In the genomic region with DNA sequence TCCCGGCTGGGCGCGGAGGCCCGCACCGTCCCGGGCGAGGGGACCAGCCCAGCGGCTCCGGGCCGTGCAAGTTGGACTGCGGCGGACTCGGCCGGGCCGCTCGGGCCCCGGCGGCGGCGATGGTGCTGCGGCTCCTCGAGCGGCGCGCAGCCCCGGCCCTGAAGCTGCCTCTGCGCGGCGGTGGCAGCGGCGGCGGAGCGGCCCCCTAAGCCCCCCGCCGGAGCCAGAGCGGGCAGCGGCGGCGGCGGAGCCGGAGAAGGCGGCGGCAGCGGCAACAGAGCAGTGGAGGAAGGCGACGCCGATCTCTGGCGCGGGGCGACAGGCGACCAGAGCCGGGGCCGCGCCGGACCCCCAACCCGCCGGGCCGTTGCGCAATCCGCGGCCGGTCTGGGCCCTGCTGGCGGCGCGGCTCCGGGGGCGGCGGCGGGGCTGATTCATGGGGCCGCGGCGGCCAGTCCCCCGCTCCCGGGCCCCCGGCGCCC, we compare ENCODE assay signal across 9 mouse cellular contexts.
A peak's percentile ranks its signal among the peaks of the same experiment; 100 is the strongest.
DNase-seq lines count a peak whose midpoint lies in the region; ATAC-seq lines count a peak whose summit lies in the region.
"Had no signal": no experiment of that assay in that cellular context is flagged by ENCODE, and none has a peak within 500 bp of the region (broad histone marks: within the 10 kb centered on the region; RNA-seq: fewer than 3 reads in every experiment).

No protein-coding gene starts in this region.

- no peaks in the 10 kb centered on the region for H3K36me3 ChIP-seq in intestine, embryonic 14.5 days (ENCODE audit: control insufficient read depth, insufficient read depth, low read length)
- H3K36me3 ChIP-seq in midbrain, embryonic 15.5 days (replicated peaks) = no peaks in the 10 kb centered on the region

- peak overlapping the region; percentile 53 for H3K4me3 ChIP-seq in intestine, embryonic 14.5 days (ENCODE audit: low read depth, low read length)
- peak overlapping the region; percentile 65 for H3K4me3 ChIP-seq in midbrain, embryonic 15.5 days
- H3K4me3 ChIP-seq: erythroblast, embryonic 14.5 days had no signal

- WGBS in intestine, embryonic 14.5 days = 0% methylated on average over 47 of the region's 76 CpGs
- 0% methylated on average over 64 of the region's 76 CpGs for WGBS in midbrain, embryonic 15.5 days

- no peak overlapping the region; the same call in 1 of the 2 replicates for H3K27ac ChIP-seq in intestine, embryonic 14.5 days (ENCODE audit: low read depth)
- peak overlapping the region; percentile 86 for H3K27ac ChIP-seq in midbrain, embryonic 15.5 days

- peak overlapping the region; percentile 88 for H3K4me2 ChIP-seq in intestine, embryonic 14.5 days (ENCODE audit: low read length)
- peak overlapping the region; percentile 92 for H3K4me2 ChIP-seq in midbrain, embryonic 15.5 days

- DNase-seq in gastrocnemius, postnatal 10 days = peak; percentile 32
- no peak for DNase-seq in gastrocnemius, postnatal 25 days
- DNase-seq in urinary bladder, postnatal 14 days (ENCODE audit: low spot score) = peak; percentile 10
- DNase-seq in urinary bladder, postnatal 25 days (ENCODE audit: low spot score) = no peak
- DNase-seq in intestine, embryonic 14.5 days (ENCODE audit: low spot score) = peak; percentile 71
- no peak for DNase-seq in T-cell, adult 2 months (ENCODE audit: low spot score)
- no peak for DNase-seq in urinary bladder, postnatal 4 days (ENCODE audit: low spot score in 2 of 2)

- 0 out of 2 replicates have a peak, but pooled peaks cover 5% of the 10 kb centered on the region for H3K4me1 ChIP-seq in intestine, embryonic 14.5 days (replicated peaks; ENCODE audit: control insufficient read depth, insufficient read depth, low read length)
- H3K4me1 ChIP-seq in midbrain, embryonic 15.5 days = peaks cover 39% of the 10 kb centered on the region

- H3K27me3 ChIP-seq in intestine, embryonic 14.5 days (replicated peaks; ENCODE audit: control insufficient read depth, insufficient read depth, low read length) = peaks cover 25% of the 10 kb centered on the region
- H3K27me3 ChIP-seq in midbrain, embryonic 15.5 days (replicated peaks) = no peaks in the 10 kb centered on the region

- H3K9me3 ChIP-seq in intestine, embryonic 14.5 days (ENCODE audit: control insufficient read depth, low read length) = no peaks in the 10 kb centered on the region
- no peaks in the 10 kb centered on the region for H3K9me3 ChIP-seq in midbrain, embryonic 15.5 days

- peak; percentile 59; the same call in 1 of the 2 replicates for ATAC-seq in intestine, embryonic 14.5 days (replicated peaks; ENCODE audit: low FRiP score, low TSS enrichment, low read depth)
- ATAC-seq in midbrain, embryonic 15.5 days (replicated peaks) = peak; percentile 57

- peak overlapping the region; percentile 48 for H3K9ac ChIP-seq in intestine, embryonic 14.5 days (ENCODE audit: low read length)
- peak overlapping the region; percentile 78 for H3K9ac ChIP-seq in midbrain, embryonic 15.5 days

Comparison
In these comparisons a context has a peak if more than half of its experiments do, and no peak if none do; other contexts are left out.
1. DNase-seq: peak in gastrocnemius, postnatal 10 days (single experiment), urinary bladder, postnatal 14 days (single experiment) and intestine, embryonic 14.5 days (single experiment); none in gastrocnemius, postnatal 25 days (single experiment), urinary bladder, postnatal 25 days (single experiment), T-cell, adult 2 months (single experiment) and urinary bladder, postnatal 4 days (0 of 2).